Mouse (Mus musculus) brown adipose tissue, adult 24 weeks (tissue): ENCODE data around the gene Pemt. TPM values are rescaled to one million over a fixed set of nuclear protein-coding genes. Genes with fewer than 3 reads are reported as not detected.
"Not testable (repeated sequence)": the region's sequence is repeated elsewhere in the genome, so short reads cannot be mapped to it uniquely, and the experiment has no call there.

Experiments
- H3K27ac ChIP-seq: fragments of 200-500 bp; replicated peaks from 2 replicates; pipeline ENCODE4 v1.5.1; 2012; ENCODE audit warnings: low read depth, mild to moderate bottlenecking, low read length
- H3K4me1 ChIP-seq: fragments of 200-500 bp; 2 replicates; pipeline ENCODE4 v1.6.1; 2012; ENCODE audit warnings: low read length, mixed read lengths; ENCODE audit not compliant: control insufficient read depth, insufficient read depth, insufficient read length
- H3K4me3 ChIP-seq: fragments of 200-500 bp; 2 replicates; pipeline ENCODE4 v1.5.1; 2012; ENCODE audit warnings: low read depth, mild to moderate bottlenecking, low read length, moderate library complexity; ENCODE audit not compliant: insufficient read depth
- polyA plus RNA-seq: library from polyadenylated mRNA; stranded (reverse); fragments of >200 nt; gene quantifications from 2 replicates; pipeline ENCODE4 v1.2.4, GENCODE M21; 2012; ENCODE audit not compliant: missing spikeins, insufficient read depth, insufficient read length

Pemt gene
- polyA plus RNA-seq, 1 experiment: 29.6 TPM

DNA sequence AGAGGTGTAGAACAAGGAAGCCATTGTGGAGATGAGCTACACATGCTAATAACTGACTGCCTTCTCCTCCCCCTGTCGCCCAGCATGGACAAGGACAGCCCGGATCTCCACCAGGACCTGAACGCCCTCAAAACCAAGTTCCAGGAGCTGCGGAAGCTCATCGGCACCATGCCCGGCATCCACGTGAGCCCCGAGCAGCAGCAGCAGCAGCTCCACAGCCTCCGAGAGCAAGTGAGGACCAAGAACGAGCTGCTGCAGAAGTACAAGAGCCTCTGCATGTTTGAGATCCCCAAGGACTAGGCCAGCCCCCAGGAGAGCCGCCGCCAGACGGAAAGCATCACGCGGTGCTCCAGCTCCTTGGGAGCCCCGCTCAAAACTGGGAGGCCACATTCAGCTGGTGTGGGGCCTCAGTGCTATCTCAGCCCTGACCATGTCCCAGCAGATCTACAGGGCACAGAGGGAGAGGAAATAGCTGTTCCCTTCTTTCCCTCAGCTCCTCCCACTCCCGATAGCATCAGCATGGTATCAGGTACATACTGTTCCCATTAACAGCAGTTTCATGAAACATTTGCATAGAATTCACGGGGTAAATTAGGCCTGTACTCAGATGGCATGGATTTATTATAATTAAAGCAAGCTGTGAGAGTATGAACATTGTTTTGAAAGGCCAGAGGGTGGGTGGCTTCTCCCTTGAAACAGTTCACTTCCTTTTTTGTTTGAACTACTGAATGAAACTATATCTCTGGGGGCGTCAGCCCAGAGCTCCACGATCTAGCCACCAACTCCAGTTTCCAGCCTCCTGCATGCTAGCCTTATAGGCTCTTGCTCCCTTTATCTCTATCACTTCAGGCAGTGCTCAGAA, 85.6 kb downstream of the Pemt start:
- H3K27ac ChIP-seq: peak overlapping the region; percentile 58
- H3K4me1 ChIP-seq: 0 out of 2 replicates have a peak, but pooled peaks cover 4% of the 10 kb centered on the region
- no peak overlapping the region for H3K4me3 ChIP-seq

DNA sequence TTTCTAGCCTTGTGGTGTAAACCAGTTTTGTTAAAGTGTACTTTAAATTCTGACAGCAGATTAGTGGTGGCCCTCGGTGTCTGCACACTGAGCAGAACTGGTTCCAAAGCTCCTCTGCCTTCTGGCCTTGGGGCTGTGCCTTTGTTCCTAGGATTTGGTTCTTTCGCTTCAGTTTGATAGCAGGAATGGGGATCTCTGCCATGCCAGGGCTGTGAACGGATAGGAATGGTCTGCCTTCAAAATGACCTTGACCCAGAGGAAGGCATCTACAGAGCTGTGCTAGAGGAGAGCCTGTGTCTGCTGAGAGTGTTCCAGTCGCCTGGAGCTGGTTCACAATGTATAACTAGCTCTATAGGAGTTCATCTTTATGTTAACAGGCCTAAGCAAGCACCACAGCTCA, 86.8 kb downstream of the Pemt start:
- H3K4me3 ChIP-seq: no peak overlapping the region
- 0 out of 2 replicates have a peak, but pooled peaks cover 4% of the 10 kb centered on the region for H3K4me1 ChIP-seq
- peak overlapping the region; percentile 16 for H3K27ac ChIP-seq

DNA sequence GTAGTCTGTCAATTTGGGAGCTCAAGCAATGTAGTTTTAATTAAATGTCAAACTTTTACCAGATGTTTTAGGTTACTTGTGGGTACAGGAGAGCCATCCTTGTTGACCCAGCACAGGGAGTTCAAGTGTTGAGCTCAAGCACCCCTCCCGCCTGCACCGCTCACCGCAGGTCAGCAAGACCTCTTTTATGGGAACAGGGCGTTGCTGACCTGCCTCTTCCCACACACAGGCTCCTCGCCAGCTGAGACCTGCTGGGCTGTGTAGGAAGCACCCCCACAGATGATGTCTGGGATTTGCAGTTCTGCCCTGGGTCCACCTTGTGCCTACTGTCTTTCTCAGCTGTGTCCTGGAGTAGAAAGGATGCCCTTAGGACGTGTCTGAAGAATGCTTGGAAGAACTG, 89.5 kb downstream of the Pemt start:
- Histone ChIP-seq H3K27ac (no peak overlapping the region), H3K4me1 (0 out of 2 replicates have a peak, but pooled peaks cover 4% of the 10 kb centered on the region), H3K4me3 (no peak overlapping the region)

DNA sequence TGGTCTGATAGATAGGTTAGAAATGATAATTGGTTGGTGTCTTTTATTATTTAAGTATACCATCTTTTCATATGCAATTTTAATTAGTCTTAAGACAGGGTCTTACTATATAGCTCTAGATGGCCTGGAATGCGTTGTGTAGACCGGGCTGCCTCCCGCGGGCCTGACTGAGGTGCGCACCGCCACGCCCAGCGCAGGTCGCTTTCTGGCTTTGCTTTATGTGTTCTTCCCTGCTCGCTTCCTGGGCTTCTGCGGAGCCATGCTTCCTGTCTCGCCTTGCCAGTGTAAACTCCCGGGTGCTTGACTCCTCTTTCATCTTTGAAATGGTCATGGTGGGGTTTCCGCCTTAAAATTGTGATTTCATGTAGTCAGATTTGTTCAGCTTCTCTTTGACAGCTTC, 93.4 kb downstream of the Pemt start:
- no peak overlapping the region for H3K27ac ChIP-seq

DNA sequence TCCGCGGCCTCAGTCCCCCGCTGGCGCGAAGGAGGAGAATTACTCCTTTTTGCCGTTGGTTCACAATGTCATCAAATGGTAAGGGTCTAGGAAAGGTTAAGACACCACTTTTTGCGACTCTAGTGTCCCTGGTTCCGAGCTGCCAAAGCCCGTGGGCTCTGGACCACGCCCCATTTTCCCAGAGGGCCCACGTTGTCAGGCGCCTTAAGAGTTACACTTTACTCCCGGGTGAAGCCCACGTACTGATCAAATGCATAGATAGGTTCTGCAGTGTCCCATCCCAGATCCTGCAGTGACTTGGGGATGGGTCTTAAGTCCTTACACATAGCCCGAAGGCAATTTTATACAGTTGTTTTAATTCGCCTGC, 97.9 kb downstream of the Pemt start:
- Histone ChIP-seq H3K4me3 (peak overlapping the region; percentile 71), H3K27ac (peak overlapping the region; percentile 71), H3K4me1 (peaks cover 3% of the 10 kb centered on the region; the same call in 1 of the 2 replicates)

More for the DNA sequence above, 93.4 kb downstream of the Pemt start:
- Histone ChIP-seq H3K4me3 (no peak overlapping the region), H3K4me1 (peaks cover 3% of the 10 kb centered on the region; the same call in 1 of the 2 replicates)

DNA sequence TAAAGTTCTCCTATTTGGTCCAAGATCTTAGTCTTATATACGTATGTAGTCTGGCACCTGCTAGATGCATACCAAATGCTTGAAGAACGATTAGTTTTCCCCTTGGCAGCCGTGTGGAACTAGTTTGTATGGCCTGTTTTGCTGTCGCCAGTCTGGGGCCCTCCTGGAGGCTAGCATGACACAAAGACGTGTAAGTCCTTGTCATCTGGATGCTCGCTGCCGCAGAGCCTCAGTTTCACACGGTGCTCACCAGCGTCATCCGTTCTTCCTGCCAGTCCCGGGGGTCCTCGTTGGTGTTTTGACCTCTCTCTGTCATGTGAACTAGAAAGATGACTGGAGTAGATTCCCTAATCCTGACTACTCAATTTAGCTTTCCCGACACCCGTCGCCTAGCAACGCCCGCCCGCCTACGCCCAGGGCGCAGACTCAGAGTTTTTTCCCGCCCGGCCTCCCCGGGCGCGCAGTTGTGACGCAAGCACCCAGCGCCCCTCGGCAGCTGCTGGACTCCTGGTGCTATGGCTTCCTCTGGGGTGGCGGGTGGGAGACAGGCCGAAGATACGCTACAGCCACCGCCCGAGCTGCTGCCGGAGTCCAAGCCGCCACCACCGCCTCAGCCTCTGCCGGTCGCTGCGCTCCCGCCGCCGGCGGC, 98.4 kb downstream of the Pemt start, which contains the start of gene Med9:
Med9 (plus strand) TSS at position 455 of the 649 bp plus-strand sequence.
- Histone ChIP-seq H3K27ac (peak within 1 kb of the TSS; percentile 71), H3K4me1 (peaks cover 3% of the 10 kb centered on the region; the same call in 1 of the 2 replicates), H3K4me3 (peak within 1 kb of the TSS; percentile 71)

DNA sequence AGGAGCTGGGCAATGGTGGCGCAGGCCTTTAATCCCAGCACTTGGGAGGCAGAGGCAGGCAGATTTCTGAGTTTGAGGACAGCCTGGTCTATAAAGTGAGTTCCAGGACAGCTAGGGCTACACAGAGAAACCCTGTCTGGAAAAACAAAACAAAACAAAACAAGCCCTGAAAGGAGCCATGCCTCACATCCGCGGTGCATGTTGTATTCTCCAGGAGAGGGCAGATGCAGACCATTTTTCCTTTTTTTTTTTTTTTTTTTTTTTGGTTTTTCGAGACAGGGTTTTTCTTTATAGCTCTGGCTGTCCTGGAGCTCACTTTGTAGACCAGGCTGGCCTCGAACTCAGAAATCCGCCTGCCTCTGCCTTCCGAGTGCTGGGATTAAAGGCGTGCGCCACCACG, 101.4 kb downstream of the Pemt start:
- H3K27ac ChIP-seq, H3K4me3 ChIP-seq: not testable (repeated sequence)
- peaks cover 17% of the 10 kb centered on the region for H3K4me1 ChIP-seq

DNA sequence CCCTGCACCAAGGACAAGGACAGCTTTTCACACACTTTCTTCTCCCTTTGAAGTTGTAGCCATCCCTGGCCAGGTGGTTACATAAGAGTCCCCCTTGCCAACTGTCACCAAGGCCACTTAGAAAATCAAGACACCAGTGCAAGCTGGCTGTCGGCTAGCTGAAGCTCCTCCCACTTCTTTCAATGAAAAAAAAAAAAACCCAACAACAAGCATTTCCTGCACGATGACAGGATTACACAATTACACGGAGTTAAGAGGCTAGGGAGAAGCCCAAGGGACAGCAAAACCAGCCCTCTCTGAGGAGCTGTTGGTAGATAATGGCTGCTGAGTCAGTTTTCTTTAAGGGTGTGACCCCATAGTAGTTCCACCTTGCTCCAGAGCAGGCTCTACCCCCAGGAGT, 104.9 kb downstream of the Pemt start:
- Histone ChIP-seq H3K4me3 (no peak overlapping the region), H3K4me1 (peaks cover 15% of the 10 kb centered on the region; the same call in 1 of the 2 replicates), H3K27ac (peak overlapping the region; percentile 88)

DNA sequence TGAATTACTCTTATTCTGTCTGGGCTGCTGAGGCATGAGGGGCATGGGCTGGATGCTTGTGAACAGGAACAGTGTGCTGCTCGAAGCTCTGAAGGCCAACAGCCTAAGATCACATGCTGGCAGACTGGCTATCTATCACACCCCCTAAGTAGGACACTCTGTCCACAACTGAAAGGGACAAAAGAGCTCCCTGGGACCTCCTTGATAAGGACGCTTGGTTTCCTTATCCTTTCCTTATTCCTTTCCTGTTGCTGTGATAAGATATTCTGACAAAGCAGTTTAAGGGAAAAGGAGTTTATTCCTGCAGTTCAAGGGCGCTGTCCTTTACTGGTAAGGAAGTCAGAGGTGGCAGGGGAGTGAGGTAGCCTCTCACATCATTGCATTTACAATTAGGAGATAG, 105.6 kb downstream of the Pemt start:
- Histone ChIP-seq H3K27ac (peak overlapping the region; percentile 88), H3K4me1 (peaks cover 15% of the 10 kb centered on the region; the same call in 1 of the 2 replicates), H3K4me3 (no peak overlapping the region)

DNA sequence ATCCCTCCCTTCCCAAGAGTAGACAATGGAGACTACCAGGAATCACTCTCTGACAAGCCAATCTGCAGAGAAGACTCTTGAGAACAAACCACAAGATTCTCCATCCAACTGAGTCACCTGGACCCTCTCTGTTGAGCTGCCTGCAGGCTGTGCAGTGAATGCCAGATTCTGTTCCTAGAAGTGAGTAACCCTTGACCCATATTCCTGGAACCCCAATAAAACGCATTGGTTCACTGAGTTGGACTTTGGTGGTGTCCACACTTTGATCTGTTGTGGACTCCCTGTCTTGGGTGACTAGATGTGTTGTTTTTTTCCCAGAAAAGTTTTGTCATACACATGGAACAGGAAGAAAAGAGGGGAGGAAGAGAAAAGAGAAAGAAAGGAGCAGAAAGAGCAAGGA, 106.5 kb downstream of the Pemt start:
- H3K4me3 ChIP-seq: no peak overlapping the region
- H3K4me1 ChIP-seq: peaks cover 15% of the 10 kb centered on the region; the same call in 1 of the 2 replicates
- no peak overlapping the region for H3K27ac ChIP-seq

DNA sequence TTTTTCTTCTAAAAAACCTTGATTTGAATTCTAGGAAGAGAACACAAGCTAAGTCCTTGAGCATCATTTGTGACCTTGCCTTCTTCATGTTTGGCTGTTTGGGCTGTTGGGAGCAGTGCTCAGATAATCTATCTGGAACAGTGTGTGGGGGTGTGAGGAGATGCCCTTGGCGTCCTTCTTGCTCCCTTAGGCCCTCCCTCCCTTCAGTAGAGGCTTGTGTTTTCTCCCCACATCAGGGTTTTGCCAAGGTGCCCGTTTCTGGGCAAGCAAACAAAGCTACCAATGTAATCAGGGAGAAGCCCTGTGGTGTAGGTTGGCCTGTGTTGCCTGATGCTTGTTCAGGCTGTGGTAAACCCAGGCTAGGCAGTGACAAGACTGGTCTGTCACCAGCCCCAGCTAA, 108.7 kb downstream of the Pemt start:
- Histone ChIP-seq H3K27ac (peak overlapping the region; percentile 53), H3K4me3 (no peak overlapping the region), H3K4me1 (peaks cover 15% of the 10 kb centered on the region; the same call in 1 of the 2 replicates)

DNA sequence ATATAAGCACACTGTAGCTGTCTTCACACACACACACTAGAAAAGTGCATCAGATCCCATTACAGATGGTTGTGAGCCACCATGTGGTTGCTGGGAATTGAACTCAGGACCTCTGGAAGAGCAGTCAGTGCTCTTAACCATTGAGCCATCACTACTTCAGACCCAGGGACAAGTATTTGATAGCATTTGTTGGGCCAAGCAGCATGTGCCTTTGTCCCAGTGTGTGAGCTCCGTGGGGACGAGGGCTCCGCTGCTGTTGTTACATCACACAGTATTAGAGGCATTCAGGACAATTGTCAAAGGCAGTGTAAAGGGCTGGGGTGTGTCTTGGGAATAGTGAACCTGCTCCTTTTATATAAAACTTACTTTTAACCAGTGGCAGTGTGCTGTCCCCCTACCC, 109.3 kb downstream of the Pemt start:
- H3K4me3 ChIP-seq: no peak overlapping the region
- H3K4me1 ChIP-seq: peaks cover 9% of the 10 kb centered on the region
- peak overlapping the region; percentile 95 for H3K27ac ChIP-seq

DNA sequence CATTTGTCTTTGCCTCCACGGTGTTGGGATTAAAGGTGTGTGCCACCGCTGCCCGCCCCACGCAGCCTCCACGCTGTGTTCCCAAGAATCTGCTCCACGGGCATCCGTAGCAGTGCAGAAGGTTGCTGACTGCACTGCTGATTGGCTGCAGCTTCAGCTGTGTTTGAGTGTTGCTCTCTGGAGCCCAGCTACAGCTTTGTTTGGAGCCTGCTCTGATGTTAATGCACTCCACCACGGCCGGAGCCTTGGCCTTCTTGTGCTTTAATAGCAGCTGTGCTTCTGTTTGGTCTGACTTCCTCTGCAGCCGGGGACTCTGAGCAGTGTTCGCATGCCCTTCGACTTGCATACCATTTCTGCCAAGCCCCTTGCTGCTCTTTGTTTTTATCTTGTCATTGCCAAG, 112.3 kb downstream of the Pemt start:
- Histone ChIP-seq H3K4me3 (no peak overlapping the region), H3K27ac (no peak overlapping the region), H3K4me1 (no peaks in the 10 kb centered on the region; the same call in 1 of the 2 replicates)

DNA sequence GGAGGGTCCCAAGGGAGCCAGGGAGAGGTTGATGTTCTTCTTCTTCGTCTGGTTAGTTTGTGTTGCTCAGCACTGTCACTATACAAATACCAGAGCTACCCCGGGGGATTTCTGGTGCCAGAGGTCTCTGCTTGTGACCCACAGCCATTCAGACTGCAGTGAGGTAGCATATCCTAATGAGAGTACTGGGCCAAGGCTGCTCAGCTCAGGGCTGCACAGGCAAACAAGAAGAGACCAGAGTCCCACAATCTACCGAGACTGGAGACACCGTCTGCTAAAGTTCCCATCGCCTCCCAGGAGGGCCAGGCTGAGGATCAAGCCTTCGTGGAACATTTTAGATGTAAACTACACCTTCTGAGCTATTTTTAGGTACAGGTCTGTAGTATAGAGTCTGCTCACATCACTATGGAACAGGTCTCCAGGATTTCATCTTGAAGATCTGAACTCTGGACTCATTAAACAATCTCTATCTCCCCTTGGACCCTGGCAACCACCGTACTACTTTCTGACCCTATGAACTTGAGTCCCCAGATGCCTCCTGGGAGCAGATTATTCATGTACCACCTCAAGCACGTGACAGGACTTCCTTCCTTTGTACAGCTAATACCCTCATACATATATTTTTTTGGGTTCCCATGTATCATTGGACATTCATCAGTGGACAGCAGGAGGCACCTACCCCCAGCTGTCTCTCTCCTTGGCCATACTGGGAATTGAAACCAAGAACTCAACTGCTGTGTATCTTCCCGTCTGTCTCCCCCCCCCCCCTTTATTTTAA, 113.5 kb downstream of the Pemt start:
- Histone ChIP-seq H3K27ac (no peak overlapping the region), H3K4me3 (no peak overlapping the region)

DNA sequence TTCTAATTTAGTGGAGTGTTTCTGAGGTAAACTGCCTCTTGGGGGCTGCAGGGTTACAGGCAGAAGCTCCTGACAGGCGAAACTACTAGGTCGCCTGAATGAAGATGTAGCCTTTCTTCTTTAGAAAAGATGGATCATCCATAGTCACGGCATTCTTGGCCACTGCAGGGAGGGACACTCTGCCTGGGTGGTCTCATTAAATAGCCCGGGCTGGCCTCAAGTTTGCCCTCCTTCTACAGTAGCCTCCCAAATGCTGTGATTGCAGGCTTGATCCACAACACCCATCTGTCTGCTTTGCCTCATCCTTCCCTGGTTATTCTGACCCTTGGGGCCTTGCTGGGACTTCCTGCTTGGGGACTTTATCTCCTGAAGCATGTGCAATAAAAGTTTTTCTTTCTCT, 116.3 kb downstream of the Pemt start:
- Histone ChIP-seq H3K27ac (no peak overlapping the region), H3K4me1 (no peaks in the 10 kb centered on the region; the same call in 1 of the 2 replicates), H3K4me3 (no peak overlapping the region)

More for the DNA sequence above, 113.5 kb downstream of the Pemt start:
- no peaks in the 10 kb centered on the region; the same call in 1 of the 2 replicates for H3K4me1 ChIP-seq
